Mouse (Mus musculus) bone marrow macrophage, adult 2 months (primary cell): Measurements from ENCODE around the gene Ap1s1.

Experiments used
- CTCF ChIP-seq: IDR thresholded peaks from 2 replicates; pipeline ENCODE4 v1.5.1; 2012; ENCODE audit warnings: low read depth, mild to moderate bottlenecking, low read length, moderate library complexity
- POLR2A ChIP-seq: IDR thresholded peaks from 2 replicates; pipeline ENCODE4 v1.6.1; 2012; ENCODE audit warnings: mild to moderate bottlenecking, low read depth, low read length, borderline replicate concordance

- TF ChIP-seq CTCF (no peak), POLR2A (no peak)
Measured at GRCm38 (mm10) chr5:137078041-137078440, 32.1 kb upstream of the Ap1s1 start.
